Mouse (Mus musculus) ovary, postnatal 10 days (tissue): ENCODE data around the gene Bahcc1.

Source experiments
- DNase-seq: peaks from one replicate; pipeline ENCODE4 v3.0.0; 2022; ENCODE audit warnings: low spot score

The Bahcc1 gene

DNA sequence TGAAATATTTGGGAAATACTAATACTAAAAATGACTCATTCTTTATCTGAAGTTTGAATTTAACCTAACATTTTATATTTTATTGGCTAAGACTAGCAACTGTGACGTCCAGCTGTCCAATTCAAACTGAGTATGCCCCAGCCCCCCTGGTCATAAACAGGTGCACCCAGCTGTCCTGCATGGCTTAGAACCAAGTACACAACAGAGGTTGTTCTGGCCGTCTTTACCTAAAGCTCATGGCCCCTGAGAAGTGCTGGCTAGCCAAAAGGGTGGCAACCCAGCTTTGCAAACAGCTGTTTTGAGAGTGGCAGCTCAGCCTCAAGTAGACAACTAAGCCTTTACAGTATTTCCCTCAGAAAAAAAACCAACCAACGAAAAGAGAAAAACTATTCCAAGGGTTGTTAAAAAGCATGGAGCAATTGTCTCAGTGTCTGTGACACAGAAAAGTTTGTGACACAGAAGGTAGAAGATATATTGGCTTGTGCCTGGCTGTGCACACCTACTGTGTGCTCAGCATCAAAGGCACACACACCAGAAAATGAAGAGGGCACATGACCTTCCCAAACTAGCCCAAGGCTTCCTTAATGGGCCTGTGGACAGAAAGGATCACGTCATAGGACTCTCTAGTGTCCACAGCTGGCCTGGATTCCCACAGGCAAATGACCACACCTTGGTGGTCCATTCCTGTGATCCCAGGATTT, 65.8 kb downstream of the Bahcc1 start:
- no peak for DNase-seq

DNA sequence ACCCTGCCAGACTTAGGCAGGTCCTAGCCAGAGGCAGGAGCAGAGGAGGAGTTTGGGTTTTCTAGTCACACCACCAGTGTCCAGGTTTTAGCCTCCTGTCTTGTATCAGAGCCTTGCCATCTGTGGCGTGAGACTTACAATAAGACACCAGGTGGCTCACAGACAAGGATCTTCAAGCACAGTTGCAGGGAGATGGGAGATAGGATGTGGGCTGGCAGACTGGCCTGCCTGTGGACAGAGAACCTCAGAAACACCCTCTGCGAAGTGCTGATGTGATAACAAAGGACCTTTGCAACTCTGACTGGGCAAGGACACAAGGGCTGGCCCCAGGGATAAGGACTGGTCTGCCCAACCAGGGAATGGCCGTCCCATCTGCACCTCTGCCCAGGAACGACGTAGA, 66.7 kb downstream of the Bahcc1 start:
- DNase-seq, result no peak

DNA sequence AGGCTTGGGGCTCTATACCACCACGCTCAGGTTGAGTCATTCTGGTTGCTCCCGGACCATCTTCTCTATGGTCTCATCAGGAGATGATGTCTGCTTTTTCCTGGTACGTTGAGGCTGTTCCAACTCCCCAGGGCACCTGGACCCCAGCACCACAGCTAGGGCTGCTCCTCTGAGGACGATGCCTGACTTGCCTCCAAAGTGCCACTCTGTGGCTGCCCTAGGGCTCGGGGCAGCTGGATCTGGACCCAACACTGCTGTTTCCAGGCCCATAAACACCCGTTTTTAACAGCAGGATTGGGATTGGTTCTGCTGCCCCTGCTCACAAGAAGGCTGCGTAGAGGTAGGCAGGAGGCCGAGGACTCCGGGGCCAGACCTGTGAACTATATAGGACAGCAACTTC, 70.4 kb downstream of the Bahcc1 start:
- no peak for DNase-seq

DNA sequence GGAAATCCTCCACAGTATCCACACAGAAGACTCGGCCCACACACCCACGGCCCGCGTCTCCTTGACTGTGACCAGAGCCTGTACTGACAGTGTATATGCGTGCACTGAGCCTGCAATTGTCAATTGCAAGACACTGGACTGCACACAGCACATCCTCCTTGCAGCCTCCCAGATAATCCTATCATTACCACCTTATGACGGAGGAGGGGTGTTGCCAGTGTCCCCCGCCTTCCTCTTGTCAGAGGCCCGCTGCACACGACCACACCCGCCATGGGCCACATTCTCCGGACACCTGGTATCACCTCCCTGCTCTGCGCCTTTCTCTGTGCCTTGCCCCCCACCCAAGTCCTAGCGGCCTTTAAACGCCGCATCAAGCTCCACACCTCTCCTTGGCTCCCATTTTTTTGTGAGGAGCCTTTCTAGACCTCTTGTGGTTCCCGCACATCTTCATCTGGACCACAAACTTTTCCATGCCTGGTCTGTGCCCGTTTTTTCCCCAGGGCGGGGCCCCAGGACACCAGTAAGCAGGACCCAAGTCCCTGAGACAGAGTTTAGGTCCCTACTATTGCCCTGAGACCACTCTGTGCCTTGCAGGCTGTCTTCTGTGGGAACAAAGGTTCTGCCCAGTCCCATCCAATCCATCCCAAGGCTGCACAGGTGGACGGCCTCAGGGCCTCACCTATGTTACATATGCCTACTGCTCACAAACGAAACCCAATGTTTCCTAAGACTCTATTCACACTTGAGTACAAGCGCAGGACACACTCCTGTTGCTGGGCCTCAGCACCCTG, 71.0 kb downstream of the Bahcc1 start:
- DNase-seq, result no peak

DNA sequence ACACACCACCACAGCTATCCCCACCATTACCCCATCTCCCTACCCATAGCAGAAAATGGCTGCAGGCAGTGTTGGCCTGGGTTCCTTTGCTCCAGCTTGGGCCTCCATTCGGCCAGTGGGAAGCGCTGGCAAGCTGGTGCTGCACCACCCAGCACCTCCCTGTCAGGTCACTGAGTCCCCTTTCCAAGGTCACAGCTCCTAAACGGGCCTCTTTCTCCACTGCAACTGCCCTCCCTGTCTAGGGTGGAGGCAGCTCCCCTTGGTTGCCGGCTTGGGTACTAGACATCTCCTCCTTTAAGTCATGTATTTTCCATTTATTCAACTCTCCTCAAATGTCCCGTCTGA, 71.6 kb downstream of the Bahcc1 start:
- DNase-seq, result no peak

DNA sequence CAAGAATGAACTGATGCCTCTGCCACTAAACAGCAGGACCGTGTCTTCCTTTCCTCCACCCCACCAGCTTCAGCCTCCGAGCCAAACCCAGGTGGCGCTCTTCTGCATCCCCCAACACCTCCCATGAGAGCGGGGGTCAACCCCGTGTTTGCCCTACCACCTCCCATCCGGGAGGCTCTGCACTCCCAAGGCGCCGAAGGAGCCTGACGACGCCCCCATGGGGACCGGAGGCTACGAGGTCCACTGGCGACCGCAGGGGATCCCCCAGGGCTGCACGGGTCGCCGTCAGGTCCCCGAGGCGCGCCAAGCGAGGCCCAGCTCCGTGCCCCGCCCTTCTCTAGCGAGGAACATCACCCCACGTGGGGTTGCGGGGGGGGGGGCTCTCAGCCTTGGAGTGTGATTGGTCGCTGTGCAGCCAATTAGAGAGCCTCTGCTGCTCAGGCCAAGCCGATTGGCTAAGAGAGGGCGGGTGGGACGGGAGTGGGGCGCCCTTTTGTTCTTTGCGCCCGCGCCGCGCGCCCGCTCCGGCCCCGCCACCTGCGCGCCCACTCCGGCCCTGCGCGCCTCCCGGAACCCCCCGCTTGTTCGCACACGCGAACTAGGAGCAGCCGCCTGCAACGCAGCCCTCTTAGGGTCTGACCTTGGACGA, 72.3 kb downstream of the Bahcc1 start:
- peak; percentile 71 for DNase-seq

DNA sequence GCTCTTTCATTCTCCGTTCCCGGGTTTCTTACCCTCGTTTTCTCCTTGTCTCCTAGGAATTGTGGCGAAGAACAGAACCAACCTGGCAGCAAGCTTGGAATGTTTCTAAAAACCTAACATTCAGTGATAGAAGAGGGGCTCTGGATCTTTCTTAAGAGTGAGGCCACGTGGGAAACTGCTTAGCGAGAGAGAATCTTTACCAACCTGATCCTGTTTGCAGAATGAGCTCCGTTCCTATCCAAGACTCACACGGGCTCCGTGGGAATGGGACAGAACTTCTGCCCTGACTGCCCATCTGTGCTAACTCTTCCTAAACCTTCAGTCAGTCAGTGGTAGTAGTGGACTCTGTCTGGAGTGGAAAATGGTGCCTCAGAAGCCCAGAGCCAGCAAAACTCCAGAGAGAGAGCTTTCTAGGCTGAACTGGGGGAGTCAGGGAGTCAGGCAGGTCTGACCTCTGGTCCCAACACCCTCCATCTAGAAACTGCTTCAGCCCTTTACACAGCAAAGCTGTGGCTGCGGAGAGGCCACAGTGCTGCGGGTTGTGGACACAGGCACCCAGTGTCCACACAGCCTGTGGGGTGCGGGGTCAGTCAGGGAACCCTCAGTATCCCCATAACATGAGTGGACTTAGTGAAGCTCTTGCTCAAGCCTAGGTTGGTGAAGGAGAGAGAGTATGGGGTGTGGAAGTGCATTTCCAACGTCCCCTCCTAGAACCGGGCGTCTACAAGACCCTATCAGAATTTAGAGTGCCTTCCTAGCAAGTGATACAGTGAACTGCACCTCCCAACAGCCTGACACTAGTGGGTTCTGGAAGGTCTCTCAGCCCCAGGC, 73.0 kb downstream of the Bahcc1 start:
- no peak for DNase-seq

DNA sequence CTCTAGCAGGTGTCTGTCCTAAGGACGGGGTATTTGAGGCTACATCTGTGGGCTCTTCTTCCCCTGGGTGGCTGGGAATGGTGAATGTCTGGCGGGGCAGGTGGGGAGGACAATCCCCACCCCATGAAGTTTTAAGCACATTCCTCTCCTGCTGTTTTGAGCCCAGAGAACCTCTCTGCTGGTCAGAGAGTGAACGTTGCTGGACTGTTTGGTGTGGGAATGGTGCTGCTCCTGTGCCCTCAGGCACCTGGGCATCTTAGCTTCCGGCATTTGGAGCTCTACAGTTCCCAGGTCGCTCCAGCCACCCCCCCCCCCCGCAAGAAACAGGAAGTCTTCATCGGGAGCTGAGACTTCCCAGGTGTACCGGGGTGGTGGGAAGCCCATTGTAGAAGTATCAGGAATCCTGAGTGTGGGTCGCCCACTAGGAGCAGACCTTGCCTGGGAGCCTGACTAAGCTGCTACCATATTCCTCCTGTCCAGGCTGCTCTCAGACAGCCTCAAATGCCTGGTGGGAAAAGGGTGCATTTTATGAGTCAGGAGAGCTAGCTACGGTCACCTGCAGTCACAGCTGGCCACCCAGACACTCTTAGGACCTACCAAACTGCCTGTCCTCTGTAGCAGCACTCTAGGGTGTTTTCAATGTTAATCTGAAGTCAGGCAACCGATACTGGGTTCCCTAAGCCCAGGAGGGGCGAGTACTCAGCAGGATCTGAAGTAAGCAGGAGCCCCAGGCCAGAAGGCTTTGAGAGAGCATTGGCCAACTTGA, 73.8 kb downstream of the Bahcc1 start:
- no peak for DNase-seq

DNA sequence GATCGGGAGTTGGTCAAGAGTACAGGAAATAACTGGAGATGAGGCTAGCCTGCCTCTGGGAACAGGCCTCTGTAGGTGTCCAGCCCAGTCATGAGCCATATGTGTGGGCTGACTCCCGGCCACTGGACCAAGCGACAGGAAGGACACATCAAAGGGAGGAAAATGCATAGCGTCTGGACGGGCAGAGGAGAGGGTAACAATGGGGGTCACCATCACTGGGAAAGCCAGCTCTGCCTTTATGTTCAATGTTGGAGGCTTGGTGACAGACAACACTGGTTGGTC, 74.3 kb downstream of the Bahcc1 start:
- DNase-seq, result no peak

DNA sequence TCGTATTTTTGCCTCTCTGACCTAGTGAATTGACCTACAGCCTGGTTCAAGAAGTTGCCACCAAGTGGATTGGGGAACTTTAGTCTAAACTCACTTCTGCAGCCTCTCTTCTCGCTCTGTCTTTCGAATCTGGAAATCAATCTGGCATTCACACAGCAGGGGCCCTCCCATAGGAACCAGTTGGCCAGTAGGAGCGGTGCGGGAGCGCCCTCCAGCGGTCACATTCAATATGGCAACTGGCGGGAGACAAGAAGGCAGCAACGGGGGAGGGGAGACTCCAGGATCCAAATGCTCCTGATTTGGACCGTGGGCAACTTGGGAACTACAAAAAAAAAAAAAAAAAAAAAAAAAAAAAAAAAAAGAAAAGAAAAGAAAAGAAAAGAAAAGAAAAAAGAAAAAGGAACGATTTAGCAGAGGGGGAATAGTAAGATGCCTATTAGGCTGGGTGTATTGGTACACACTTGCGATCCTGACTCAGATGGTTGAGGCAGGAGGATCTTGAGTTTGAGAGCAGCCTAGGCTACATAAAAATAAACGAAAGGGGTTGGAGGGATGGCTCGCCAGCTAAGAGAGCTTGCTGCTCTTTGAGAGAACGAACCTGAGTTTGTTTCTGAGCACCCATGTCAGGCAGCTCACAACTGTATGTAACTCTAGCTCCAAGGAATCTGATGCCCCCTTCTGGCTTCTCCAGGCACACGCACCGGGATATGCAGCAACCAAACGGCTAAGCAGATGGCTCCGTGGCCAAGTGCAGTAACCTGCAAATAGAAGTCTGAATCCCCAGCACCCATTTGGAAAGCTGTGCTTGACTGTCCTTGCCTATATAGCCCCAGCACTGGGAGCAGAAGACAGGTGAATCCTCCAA, 75.1 kb downstream of the Bahcc1 start:
- DNase-seq, result peak; percentile 96

DNA sequence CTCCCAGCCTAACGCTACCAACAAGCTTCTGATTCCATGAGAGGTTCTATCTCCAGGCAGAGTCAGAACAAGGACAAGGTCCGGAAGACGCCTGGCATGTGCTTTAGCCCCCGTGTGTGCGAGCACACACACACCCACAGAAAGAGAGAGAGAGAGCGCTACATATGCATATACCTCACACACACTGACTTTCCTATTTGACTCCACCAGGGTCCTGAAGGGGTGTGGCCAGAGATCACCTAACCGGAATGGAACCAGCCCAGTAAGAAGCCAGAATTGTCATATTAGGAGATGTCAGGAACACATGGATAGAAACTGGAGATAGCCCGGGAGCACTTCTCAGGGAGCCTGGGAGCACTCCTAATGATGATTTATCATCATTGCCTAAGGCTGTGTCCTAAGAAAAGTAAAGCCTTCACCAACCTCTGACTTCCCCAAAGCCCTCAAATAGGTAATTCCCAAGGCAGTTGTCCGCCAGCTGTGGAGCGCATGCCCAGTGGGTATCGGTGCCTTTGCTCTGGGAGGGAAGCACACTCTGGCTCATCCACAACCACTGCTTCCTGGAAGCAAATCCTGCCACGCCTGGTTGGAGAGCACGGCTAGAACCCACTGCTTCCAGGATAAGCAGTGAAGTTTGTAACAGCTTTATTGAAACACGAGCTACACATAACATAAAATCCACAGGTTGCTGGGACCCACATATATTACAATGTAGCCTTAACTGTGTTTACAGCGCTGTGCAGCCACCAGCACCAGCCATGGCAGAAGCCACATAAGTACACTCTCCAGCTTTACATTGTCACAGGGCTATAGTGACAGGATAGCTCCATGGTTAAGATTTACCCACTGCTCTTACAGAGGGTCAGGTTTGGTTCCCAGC, 75.9 kb downstream of the Bahcc1 start:
- DNase-seq, result no peak

DNA sequence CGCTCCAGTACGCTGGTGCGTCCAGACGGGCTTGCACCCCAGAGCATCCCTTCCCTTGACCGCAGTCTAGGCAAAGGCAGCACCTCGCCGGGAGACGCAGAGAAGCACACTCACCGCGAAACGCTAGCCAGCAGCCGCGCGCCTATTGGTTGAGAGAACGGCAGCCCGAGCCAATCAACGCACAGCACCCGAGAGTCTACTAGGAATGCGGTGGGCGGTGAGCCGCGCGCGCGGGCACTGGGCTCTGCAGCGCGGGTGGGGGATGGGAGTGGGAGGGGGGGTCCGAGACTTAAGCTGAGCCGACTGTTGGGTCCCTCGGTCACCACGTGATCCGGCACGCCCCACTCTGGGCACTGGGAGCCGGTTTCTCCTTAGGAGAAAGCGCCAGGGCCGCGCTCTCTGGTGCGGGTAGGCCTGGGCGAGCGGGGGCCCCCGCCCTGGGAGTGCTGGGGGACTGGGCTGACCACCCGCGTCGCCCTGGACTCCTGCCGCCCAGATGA, 78.1 kb downstream of the Bahcc1 start:
- peak; percentile 87 for DNase-seq

DNA sequence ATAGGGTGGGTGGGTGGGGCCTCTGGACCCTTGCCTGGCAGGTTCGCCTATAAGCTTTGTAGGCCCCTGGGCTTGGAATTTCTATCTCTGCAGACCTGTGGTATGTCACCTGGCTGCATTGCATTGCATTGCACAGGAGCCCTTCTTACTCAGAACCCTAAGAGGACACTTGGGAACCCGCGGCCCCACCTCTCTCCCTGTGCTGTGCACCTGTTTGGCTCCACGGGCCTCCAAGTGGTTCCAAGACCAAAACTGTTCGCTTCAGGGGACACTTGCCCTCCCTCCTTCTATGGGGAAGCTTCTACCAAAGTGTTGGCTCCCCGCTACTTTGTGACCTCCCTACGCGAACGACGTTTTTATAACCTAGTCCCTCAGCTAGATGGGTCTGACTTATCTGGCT, 78.8 kb downstream of the Bahcc1 start:
- DNase-seq, result no peak

DNA sequence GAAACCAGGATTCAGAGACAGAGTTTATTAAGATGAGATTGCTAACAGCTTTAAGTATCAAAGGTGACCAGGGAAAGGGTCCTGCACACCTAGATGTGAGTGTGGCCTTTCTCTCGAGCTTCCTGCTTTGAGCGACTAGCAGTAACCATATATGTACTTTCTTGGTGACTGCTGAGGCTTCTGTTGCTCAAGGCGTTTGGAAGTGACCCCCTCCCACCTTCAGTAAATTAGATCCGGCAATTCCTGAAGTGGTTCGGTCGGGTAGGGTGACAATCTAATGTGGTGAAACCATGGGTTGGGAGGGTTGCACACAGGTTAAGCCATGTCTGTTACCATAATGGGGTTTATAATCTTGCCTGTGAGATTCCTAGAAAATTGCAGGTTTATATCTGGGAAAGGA, 79.3 kb downstream of the Bahcc1 start:
- no peak for DNase-seq

DNA sequence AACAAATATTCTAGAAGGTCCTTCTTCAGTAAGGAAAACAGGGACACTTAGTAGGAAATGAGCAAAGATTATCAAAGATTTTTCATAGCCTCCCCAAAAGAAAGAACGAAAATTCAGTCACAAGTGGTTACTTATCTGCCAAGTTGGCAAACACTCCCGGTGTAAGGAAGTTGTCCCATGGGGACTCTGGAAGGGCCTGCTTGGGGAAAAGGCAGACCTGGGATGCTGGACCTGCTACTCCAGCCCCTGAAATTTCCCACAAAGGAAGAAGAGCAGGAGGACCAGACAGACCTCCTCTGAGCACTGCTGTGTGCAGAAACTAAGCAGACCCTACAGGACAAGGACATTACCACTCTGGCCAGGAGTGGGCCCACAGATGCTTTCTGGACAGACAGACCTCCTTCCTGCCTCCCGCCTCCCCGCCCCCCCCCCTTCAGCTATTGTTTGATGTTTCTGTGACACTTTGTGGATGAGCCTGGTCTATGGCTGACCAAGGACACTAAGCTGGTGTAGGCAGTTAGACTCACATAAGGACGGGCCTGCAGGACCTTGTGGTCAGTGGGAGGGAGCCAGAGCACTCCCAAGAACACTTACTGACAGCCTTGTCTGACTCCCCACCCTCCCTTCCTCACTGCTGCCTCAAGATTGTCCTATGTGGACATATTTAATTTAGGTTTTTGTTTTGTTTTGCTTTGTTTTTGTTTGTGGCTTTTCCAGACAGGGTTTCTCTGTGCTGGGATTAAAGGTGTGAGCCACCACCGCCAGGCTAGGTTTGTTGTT, 81.3 kb downstream of the Bahcc1 start:
- no peak for DNase-seq

DNA sequence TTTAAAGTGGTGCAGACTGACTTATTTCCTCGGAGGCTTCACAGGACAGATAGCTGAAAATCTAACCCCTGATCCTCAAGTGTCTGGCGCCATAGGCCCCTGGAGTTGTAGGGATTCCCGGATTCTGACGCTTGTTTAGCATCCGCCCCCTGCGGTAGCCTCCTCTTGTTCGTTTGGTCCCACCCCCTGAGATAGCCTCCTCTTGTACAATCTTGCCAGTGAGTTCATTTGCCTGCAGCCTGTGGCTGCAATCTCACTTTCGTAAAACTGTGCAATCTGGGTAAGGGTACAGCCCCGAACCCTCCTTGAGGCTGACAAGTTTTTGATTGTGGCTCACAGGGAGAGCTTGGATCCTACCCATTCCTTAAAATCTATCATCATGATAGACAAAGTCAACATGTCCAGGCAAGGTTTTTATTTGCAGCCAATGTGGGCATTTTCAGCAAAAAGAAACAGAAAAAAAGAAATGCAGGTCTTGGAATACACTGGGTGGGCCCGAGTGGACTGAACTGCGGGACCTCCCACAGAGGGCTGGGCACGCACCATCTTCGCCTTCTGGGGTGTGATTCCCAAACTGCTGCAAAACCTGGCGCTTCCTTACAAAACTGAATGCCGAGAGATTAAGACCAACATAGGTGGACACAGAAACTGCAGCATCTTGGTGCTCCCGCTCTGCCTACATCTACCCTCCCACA, 82.1 kb downstream of the Bahcc1 start:
- DNase-seq, result no peak

DNA sequence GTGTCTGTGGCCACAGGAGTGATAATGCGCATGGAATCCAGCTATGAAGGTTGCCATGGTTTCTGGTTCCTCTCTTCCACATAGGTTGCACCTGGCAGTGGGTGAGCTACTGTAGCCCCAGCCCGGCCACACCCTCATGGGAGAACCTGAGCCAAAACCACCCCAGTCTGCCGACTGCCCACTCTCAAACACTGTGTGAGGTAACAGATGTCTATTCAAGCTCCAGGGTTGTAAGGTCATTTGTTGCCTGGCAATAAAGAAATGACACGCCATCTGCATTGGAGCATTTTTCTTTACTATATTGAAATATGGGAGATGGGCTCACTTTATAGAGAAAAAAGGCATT, 82.6 kb downstream of the Bahcc1 start:
- no peak for DNase-seq
